Mouse (Mus musculus): ENCODE measurements around the gene Cntd1. TPM values are rescaled to one million over a fixed set of nuclear protein-coding genes. Genes with fewer than 3 reads are reported as not detected.

Gene Cntd1
- polyA plus RNA-seq, 1 experiment from 2014 or later = 1.7 TPM

Other genes with a start within 250 kb of the Cntd1 start
- gene Naglu, start 209.0 kb upstream of the Cntd1 start, polyA plus RNA-seq (2015; fragmentation: Nextera tagmentation; extraction: Ambion mirVana) = 8.7 and 9.0 TPM in 2 replicates
- 0.15 TPM in 1 of 2 replicates, not detected in the other for gene Hsd17b1, start 200.6 kb upstream of the Cntd1 start, polyA plus RNA-seq (2015; fragmentation: Nextera tagmentation; extraction: Ambion mirVana)
- gene Coasy, start 196.4 kb upstream of the Cntd1 start, polyA plus RNA-seq (2015; fragmentation: Nextera tagmentation; extraction: Ambion mirVana) = 40.8 and 43.8 TPM in 2 replicates
- 46.8 and 50.9 TPM in 2 replicates for gene Mlx, start 191.7 kb upstream of the Cntd1 start, polyA plus RNA-seq (2015; fragmentation: Nextera tagmentation; extraction: Ambion mirVana)
- 43.5 and 46.1 TPM in 2 replicates for gene Psmc3ip, start 183.6 kb upstream of the Cntd1 start, polyA plus RNA-seq (2015; fragmentation: Nextera tagmentation; extraction: Ambion mirVana)
- gene Retreg3, start 159.1 kb upstream of the Cntd1 start, polyA plus RNA-seq (2015; fragmentation: Nextera tagmentation; extraction: Ambion mirVana) = 19.2 and 21.4 TPM in 2 replicates
- gene Tubg1, start 159.1 kb upstream of the Cntd1 start, polyA plus RNA-seq (2015; fragmentation: Nextera tagmentation; extraction: Ambion mirVana) = 69.7 and 77.2 TPM in 2 replicates
- gene Tubg2, start 123.1 kb upstream of the Cntd1 start, polyA plus RNA-seq (2015; fragmentation: Nextera tagmentation; extraction: Ambion mirVana) = 12.6 and 12.9 TPM in 2 replicates
- 0.50 and 1.2 TPM in 2 replicates for gene Cntnap1, start 108.5 kb upstream of the Cntd1 start, polyA plus RNA-seq (2015; fragmentation: Nextera tagmentation; extraction: Ambion mirVana)
- gene Plekhh3, start 107.7 kb upstream of the Cntd1 start, polyA plus RNA-seq (2015; fragmentation: Nextera tagmentation; extraction: Ambion mirVana) = 9.7 and 10.2 TPM in 2 replicates
- gene Ccr10, start 103.6 kb upstream of the Cntd1 start, polyA plus RNA-seq (2015; fragmentation: Nextera tagmentation; extraction: Ambion mirVana) = 0.15 and 0.27 TPM in 2 replicates
- 16.9 and 19.8 TPM in 2 replicates for gene Ezh1, start 52.5 kb upstream of the Cntd1 start, polyA plus RNA-seq (2015; fragmentation: Nextera tagmentation; extraction: Ambion mirVana)
- gene Ramp2, start 33.0 kb upstream of the Cntd1 start, polyA plus RNA-seq (2015; fragmentation: Nextera tagmentation; extraction: Ambion mirVana) = 84.9 and 92.3 TPM in 2 replicates
- 106 and 118 TPM in 2 replicates for gene Vps25, start 25.3 kb upstream of the Cntd1 start, polyA plus RNA-seq (2015; fragmentation: Nextera tagmentation; extraction: Ambion mirVana)
- gene Wnk4, start 18.4 kb upstream of the Cntd1 start, polyA plus RNA-seq (2015; fragmentation: Nextera tagmentation; extraction: Ambion mirVana) = 9.8 and 10.9 TPM in 2 replicates
- gene Coa3, start 102 bp downstream of the Cntd1 start, polyA plus RNA-seq (2015; fragmentation: Nextera tagmentation; extraction: Ambion mirVana) = 193 and 196 TPM in 2 replicates
- 129 and 130 TPM in 2 replicates for gene Becn1, start 23.3 kb downstream of the Cntd1 start, polyA plus RNA-seq (2015; fragmentation: Nextera tagmentation; extraction: Ambion mirVana)
- 138 and 148 TPM in 2 replicates for gene Psme3, start 37.2 kb downstream of the Cntd1 start, polyA plus RNA-seq (2015; fragmentation: Nextera tagmentation; extraction: Ambion mirVana)
- gene Aoc2, start 46.1 kb downstream of the Cntd1 start, polyA plus RNA-seq (2015; fragmentation: Nextera tagmentation; extraction: Ambion mirVana) = 1.3 and 1.7 TPM in 2 replicates
- gene Aoc3, start 51.6 kb downstream of the Cntd1 start, polyA plus RNA-seq (2015; fragmentation: Nextera tagmentation; extraction: Ambion mirVana) = 0.10 and 0.15 TPM in 2 replicates
- not detected in 2 replicates for gene G6pc, start 88.5 kb downstream of the Cntd1 start, polyA plus RNA-seq (2015; fragmentation: Nextera tagmentation; extraction: Ambion mirVana)
- 73.9 and 88.6 TPM in 2 replicates for gene Aarsd1, start 138.6 kb downstream of the Cntd1 start, polyA plus RNA-seq (2015; fragmentation: Nextera tagmentation; extraction: Ambion mirVana)
- gene Gm27029, start 145.8 kb downstream of the Cntd1 start, polyA plus RNA-seq (2015; fragmentation: Nextera tagmentation; extraction: Ambion mirVana) = 9.7 and 10.4 TPM in 2 replicates
- gene Rundc1, start 146.1 kb downstream of the Cntd1 start, polyA plus RNA-seq (2015; fragmentation: Nextera tagmentation; extraction: Ambion mirVana) = 19.5 and 21.8 TPM in 2 replicates
- 5.5 and 8.1 TPM in 2 replicates for gene Ptges3l, start 146.3 kb downstream of the Cntd1 start, polyA plus RNA-seq (2015; fragmentation: Nextera tagmentation; extraction: Ambion mirVana)
- 342 and 404 TPM in 2 replicates for gene Rpl27, start 163.3 kb downstream of the Cntd1 start, polyA plus RNA-seq (2015; fragmentation: Nextera tagmentation; extraction: Ambion mirVana)
- gene Ifi35, start 169.4 kb downstream of the Cntd1 start, polyA plus RNA-seq (2015; fragmentation: Nextera tagmentation; extraction: Ambion mirVana) = 9.1 and 10.9 TPM in 2 replicates
- gene Rnd2, start 186.0 kb downstream of the Cntd1 start, polyA plus RNA-seq (2015; fragmentation: Nextera tagmentation; extraction: Ambion mirVana) = 14.0 and 16.8 TPM in 2 replicates
- gene Vat1, start 187.2 kb downstream of the Cntd1 start, polyA plus RNA-seq (2015; fragmentation: Nextera tagmentation; extraction: Ambion mirVana) = 34.2 and 37.5 TPM in 2 replicates

Measured in embryonic facial prominence, embryonic 13.5 days (tissue).